Mouse (Mus musculus): ENCODE measurements around the gene Flna. TPM values are rescaled to one million over a fixed set of nuclear protein-coding genes. Genes with fewer than 3 reads are reported as not detected.

Gene Flna
- polyA plus RNA-seq, 1 experiment, result 568 TPM

DNA sequence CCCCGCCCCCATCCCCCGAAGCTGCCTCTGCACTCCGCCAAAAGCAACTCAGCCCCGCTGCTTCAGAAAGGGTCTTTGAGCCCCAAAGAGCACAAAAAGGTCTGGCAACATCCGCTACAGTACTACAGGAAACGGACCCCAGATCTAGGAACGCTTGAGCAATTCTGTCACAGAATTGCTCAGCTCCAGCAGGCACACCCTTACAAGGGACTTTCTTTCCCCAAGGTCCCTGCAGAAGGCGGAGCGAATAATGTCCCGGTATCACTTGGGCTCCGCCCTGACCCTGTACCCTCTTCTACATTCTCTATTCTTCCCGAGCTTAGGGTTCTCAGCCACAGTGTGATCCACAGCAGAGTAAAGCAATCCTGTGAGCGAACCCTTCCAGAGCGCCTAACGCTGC, 2.9 kb downstream of the Flna start:
- 27% methylated on average over 15 of the region's 15 CpGs for WGBS
- no peak for TF ChIP-seq CTCF (IDR thresholded peaks at IDR 0.05; ENCODE audit: extremely low read depth, insufficient read depth, insufficient read length, insufficient replicate concordance)
- no peak; the same call in 1 of the 2 replicates for TF ChIP-seq POLR2A (IDR thresholded peaks at IDR 0.05; ENCODE audit: low read depth, low read length)
- H3K27me3 ChIP-seq (ENCODE audit: control insufficient read depth, insufficient read depth, low read length), result no peaks in the 10 kb centered on the region
- H3K4me1 ChIP-seq (ENCODE audit: control insufficient read depth, insufficient read depth, insufficient read length), result peaks cover 13% of the 10 kb centered on the region
- H3K4me3 ChIP-seq (ENCODE audit: extremely low read depth, insufficient read depth, insufficient read length), result peak overlapping the region; percentile 59; the same call in 1 of the 2 replicates
- H3K27ac ChIP-seq (ENCODE audit: insufficient read depth, low read length), result peak overlapping the region; percentile 76
- H3K36me3 ChIP-seq (ENCODE audit: control insufficient read depth, insufficient read depth, low read length), result peaks cover 10% of the 10 kb centered on the region
- DNase-seq (ENCODE audit: low read depth in 1 of 2, low spot score in 2 of 2), result peak in 1 of 2 experiments; percentile 43

DNA sequence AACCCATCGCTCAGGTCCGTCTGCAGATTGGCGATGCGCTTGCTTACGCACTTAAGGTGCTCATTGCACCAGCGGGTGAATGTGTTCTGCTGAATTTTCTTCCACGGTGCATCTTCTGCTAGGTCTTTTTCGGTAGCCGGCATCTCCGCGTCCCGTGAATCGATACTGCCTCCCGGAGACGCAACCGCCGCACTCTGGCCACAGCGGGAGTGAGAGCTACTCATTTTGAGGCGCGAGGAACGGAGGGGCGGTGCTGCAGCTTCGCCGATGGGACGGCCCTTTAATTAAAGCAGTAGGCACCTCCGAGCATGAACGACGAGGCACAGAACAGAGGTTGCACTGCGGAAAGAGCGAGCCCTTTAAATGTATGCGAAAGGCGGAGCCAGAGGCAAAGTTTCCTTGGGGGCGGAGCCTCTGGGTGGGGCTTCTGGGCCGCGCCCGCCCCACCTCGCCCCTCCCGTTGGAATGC, 3.4 kb downstream of the Flna start:
- Histone ChIP-seq H3K4me1 (ENCODE audit: control insufficient read depth, insufficient read depth, insufficient read length) (peaks cover 13% of the 10 kb centered on the region), H3K27ac (ENCODE audit: insufficient read depth, low read length) (peak overlapping the region; percentile 96), H3K36me3 (ENCODE audit: control insufficient read depth, insufficient read depth, low read length) (peaks cover 14% of the 10 kb centered on the region), H3K4me3 (ENCODE audit: extremely low read depth, insufficient read depth, insufficient read length) (peak overlapping the region; percentile 78), H3K27me3 (ENCODE audit: control insufficient read depth, insufficient read depth, low read length) (no peaks in the 10 kb centered on the region)
- peak; percentile 77 to 80 for DNase-seq (ENCODE audit: low read depth in 1 of 2, low spot score in 2 of 2)
- TF ChIP-seq CTCF (IDR thresholded peaks at IDR 0.05; ENCODE audit: extremely low read depth, insufficient read depth, insufficient read length, insufficient replicate concordance), result no peak
- peak; percentile 95 for TF ChIP-seq POLR2A (IDR thresholded peaks at IDR 0.05; ENCODE audit: low read depth, low read length)
- 25% methylated on average over 38 of the region's 38 CpGs for WGBS

DNA sequence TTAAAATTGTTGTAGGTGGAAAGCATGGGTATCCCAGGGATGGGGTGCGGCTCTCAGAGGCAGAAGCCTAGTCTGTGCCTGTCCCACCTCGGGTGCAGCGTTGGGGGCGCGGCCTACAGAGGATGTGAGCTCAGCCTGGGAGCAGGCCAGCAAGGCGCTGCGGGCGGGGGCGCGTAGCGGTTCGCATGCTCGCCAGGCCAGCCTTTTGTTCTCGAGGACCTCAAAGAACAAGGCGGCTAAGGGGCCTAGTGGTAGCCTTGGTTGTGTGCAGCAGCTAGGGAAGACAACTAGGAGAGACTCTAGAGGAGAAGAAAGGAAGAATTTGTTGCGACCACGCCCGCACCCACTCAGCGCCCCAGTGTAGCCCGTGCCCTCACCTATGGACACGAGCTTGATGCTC, 3.9 kb downstream of the Flna start:
- peak in 1 of 2 experiments; percentile 69 for DNase-seq (ENCODE audit: low read depth in 1 of 2, low spot score in 2 of 2)
- peak overlapping the region; percentile 78 for H3K4me3 ChIP-seq (ENCODE audit: extremely low read depth, insufficient read depth, insufficient read length)
- peaks cover 19% of the 10 kb centered on the region for H3K36me3 ChIP-seq (ENCODE audit: control insufficient read depth, insufficient read depth, low read length)
- WGBS, result 32% methylated on average over 21 of the region's 21 CpGs
- H3K4me1 ChIP-seq (ENCODE audit: control insufficient read depth, insufficient read depth, insufficient read length), result peaks cover 13% of the 10 kb centered on the region
- H3K27me3 ChIP-seq (ENCODE audit: control insufficient read depth, insufficient read depth, low read length), result no peaks in the 10 kb centered on the region
- H3K27ac ChIP-seq (ENCODE audit: insufficient read depth, low read length), result peak overlapping the region; percentile 96
- 0 out of 2 replicates have a peak, but pooled peaks have one; percentile 8 for TF ChIP-seq POLR2A (IDR thresholded peaks at IDR 0.05; ENCODE audit: low read depth, low read length)
- no peak for TF ChIP-seq CTCF (IDR thresholded peaks at IDR 0.05; ENCODE audit: extremely low read depth, insufficient read depth, insufficient read length, insufficient replicate concordance)

DNA sequence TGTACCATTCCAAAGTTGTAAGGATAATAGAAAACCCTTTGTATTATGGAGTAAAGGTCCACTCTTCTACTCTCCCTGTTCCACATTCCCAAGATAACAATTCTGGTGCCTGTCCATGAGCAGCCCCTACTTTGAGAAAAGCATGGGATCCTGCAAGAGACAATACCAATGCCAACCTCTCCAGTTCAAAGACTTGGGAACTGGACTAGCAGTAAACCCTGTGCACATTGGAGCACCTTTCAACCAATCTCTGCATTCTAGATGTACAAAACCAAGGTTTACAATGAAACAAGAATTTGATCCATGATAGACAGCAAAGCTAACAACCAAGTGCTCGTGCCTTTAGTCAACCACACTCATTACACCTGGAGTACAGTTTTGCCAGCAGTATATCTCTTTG, 4.5 kb downstream of the Flna start:
- DNase-seq (ENCODE audit: low read depth in 1 of 2, low spot score in 2 of 2), result no peak
- peaks cover 11% of the 10 kb centered on the region for H3K4me1 ChIP-seq (ENCODE audit: control insufficient read depth, insufficient read depth, insufficient read length)
- H3K27ac ChIP-seq (ENCODE audit: insufficient read depth, low read length), result peak overlapping the region; percentile 96
- peaks cover 24% of the 10 kb centered on the region for H3K36me3 ChIP-seq (ENCODE audit: control insufficient read depth, insufficient read depth, low read length)
- 17% methylated on average over 1 of the region's 1 CpGs for WGBS
- peak overlapping the region; percentile 78 for H3K4me3 ChIP-seq (ENCODE audit: extremely low read depth, insufficient read depth, insufficient read length)
- no peaks in the 10 kb centered on the region for H3K27me3 ChIP-seq (ENCODE audit: control insufficient read depth, insufficient read depth, low read length)
- TF ChIP-seq POLR2A (IDR thresholded peaks at IDR 0.05; ENCODE audit: low read depth, low read length) (no peak), CTCF (IDR thresholded peaks at IDR 0.05; ENCODE audit: extremely low read depth, insufficient read depth, insufficient read length, insufficient replicate concordance) (no peak)

DNA sequence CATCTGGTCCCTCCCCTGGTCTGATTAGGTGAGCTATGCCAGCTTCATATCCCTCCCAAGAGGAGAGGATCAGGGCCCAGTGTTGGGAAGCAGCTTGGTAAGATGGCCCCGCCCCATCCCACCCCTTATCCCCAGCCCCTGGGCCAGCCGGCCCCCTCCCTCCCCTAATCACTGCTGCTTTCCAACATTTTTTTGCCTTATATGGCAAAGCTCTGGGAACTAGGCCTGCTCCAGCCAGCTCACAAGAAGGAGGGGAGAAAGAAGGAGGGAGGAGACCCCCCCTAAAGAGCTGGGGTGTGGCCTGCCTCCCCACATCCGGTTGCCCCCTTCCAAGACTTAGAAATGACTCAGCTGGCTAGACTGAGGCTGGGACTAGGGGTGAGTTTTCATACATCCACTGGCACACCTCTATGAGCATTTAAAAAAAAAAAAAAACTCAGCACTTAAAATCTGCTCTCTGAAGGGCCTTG, 5.0 kb downstream of the Flna start:
- DNase-seq (ENCODE audit: low read depth in 1 of 2, low spot score in 2 of 2), result peak in 1 of 2 experiments; percentile 41
- peak overlapping the region; percentile 90 for H3K27ac ChIP-seq (ENCODE audit: insufficient read depth, low read length)
- peaks cover 28% of the 10 kb centered on the region for H3K36me3 ChIP-seq (ENCODE audit: control insufficient read depth, insufficient read depth, low read length)
- H3K27me3 ChIP-seq (ENCODE audit: control insufficient read depth, insufficient read depth, low read length), result no peaks in the 10 kb centered on the region
- peaks cover 8% of the 10 kb centered on the region for H3K4me1 ChIP-seq (ENCODE audit: control insufficient read depth, insufficient read depth, insufficient read length)
- peak overlapping the region; percentile 78 for H3K4me3 ChIP-seq (ENCODE audit: extremely low read depth, insufficient read depth, insufficient read length)
- no peak for TF ChIP-seq POLR2A (IDR thresholded peaks at IDR 0.05; ENCODE audit: low read depth, low read length)
- no peak for TF ChIP-seq CTCF (IDR thresholded peaks at IDR 0.05; ENCODE audit: extremely low read depth, insufficient read depth, insufficient read length, insufficient replicate concordance)
- 38% methylated on average over 3 of the region's 3 CpGs for WGBS

DNA sequence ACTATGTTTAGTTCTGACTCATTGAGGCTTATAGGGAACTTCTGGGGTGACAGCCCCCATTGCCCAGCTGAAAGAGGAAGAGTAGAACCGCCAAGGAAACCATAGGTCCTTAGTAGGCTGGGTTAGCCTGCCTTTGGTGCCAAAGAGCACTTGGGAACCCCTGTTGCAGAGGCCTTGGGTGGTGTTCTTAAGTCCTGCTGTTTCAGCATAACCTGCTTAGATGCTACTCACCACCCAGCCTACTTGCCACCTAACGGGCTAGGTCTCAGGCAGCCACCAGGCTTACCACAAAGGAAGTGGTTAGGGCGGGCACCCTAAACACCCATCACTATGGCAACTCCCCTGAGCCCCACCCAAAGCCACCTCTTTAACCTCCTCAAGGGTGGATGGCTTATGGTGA, 5.8 kb downstream of the Flna start:
- peak overlapping the region; percentile 78 for H3K4me3 ChIP-seq (ENCODE audit: extremely low read depth, insufficient read depth, insufficient read length)
- peak; percentile 78 to 80 for DNase-seq (ENCODE audit: low read depth in 1 of 2, low spot score in 2 of 2)
- peaks cover 34% of the 10 kb centered on the region for H3K36me3 ChIP-seq (ENCODE audit: control insufficient read depth, insufficient read depth, low read length)
- 27% methylated on average over 3 of the region's 3 CpGs for whole genome bisulfite sequencing
- no peak for TF ChIP-seq CTCF (IDR thresholded peaks at IDR 0.05; ENCODE audit: extremely low read depth, insufficient read depth, insufficient read length, insufficient replicate concordance)
- TF ChIP-seq POLR2A (IDR thresholded peaks at IDR 0.05; ENCODE audit: low read depth, low read length), result no peak
- peak overlapping the region; percentile 90 for H3K27ac ChIP-seq (ENCODE audit: insufficient read depth, low read length)
- H3K4me1 ChIP-seq (ENCODE audit: control insufficient read depth, insufficient read depth, insufficient read length), result peaks cover 8% of the 10 kb centered on the region; the same call in 1 of the 2 replicates
- H3K27me3 ChIP-seq (ENCODE audit: control insufficient read depth, insufficient read depth, low read length), result no peaks in the 10 kb centered on the region

DNA sequence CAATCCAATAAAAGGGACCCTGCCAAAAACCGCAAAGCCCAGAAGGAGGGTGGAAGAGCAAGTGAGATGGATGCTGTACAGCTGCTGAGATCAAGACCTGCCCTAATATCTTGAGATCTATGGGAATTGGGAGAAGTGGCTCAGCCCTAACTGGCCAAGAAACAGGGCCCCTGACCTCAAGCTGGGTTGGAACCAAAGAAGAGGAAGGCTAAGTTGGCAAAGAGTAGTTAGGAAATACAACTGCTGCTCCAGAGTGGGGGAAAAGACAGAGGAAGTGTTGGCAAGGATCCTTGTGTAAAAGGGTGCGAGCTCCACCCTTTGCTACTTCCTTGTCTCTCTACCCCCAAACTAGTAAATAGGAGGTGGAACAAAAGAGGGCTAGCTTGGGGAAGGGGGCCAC, 6.2 kb downstream of the Flna start:
- peak overlapping the region; percentile 90 for H3K27ac ChIP-seq (ENCODE audit: insufficient read depth, low read length)
- TF ChIP-seq CTCF (IDR thresholded peaks at IDR 0.05; ENCODE audit: extremely low read depth, insufficient read depth, insufficient read length, insufficient replicate concordance) (no peak), POLR2A (IDR thresholded peaks at IDR 0.05; ENCODE audit: low read depth, low read length) (no peak)
- H3K4me3 ChIP-seq (ENCODE audit: extremely low read depth, insufficient read depth, insufficient read length), result peak overlapping the region; percentile 29; the same call in 1 of the 2 replicates
- DNase-seq (ENCODE audit: low read depth in 1 of 2, low spot score in 2 of 2), result no peak
- H3K36me3 ChIP-seq (ENCODE audit: control insufficient read depth, insufficient read depth, low read length), result peaks cover 34% of the 10 kb centered on the region
- 53% methylated on average over 2 of the region's 2 CpGs for WGBS
- no peaks in the 10 kb centered on the region for H3K27me3 ChIP-seq (ENCODE audit: control insufficient read depth, insufficient read depth, low read length)
- peaks cover 8% of the 10 kb centered on the region; the same call in 1 of the 2 replicates for H3K4me1 ChIP-seq (ENCODE audit: control insufficient read depth, insufficient read depth, insufficient read length)

Data from spleen, adult 2 months (tissue).